Mouse (Mus musculus): ENCODE measurements around the gene Rftn2. TPM values are rescaled to one million over a fixed set of nuclear protein-coding genes. Genes with fewer than 3 reads are reported as not detected.
"Not testable (repeated sequence)": the region's sequence is repeated elsewhere in the genome, so short reads cannot be mapped to it uniquely, and the experiment has no call there.

Rftn2 gene
- polyA plus RNA-seq, 1 experiment from 2014 or later: 10.3 TPM

- Histone ChIP-seq H3K36me3 (ENCODE audit: control insufficient read depth, insufficient read depth) (no peaks in the 10 kb centered on the region), H3K9ac (ENCODE audit: low read length) (peak overlapping the region; percentile 85), H3K4me1 (ENCODE audit: control insufficient read depth, insufficient read depth, low read length) (peaks cover 14% of the 10 kb centered on the region), H3K27me3 (ENCODE audit: control insufficient read depth, insufficient read depth, low read length) (no peaks in the 10 kb centered on the region), H3K4me3 (ENCODE audit: low read length) (peak overlapping the region; percentile 100), H3K27ac (ENCODE audit: low read length) (peak overlapping the region; percentile 98), H3K4me2 (ENCODE audit: low read depth, low read length) (peak overlapping the region; percentile 80), H3K9me3 (replicated peaks; ENCODE audit: control insufficient read depth, low read length) (no peaks in the 10 kb centered on the region)
- ATAC-seq (replicated peaks; ENCODE audit: extremely low read depth, insufficient read depth, low FRiP score): no peak
- 62% methylated on average over 10 of the region's 10 CpGs for WGBS
Measured at GRCm38 (mm10) chr1:55130190-55130916, 96.2 kb downstream of the Rftn2 start.

- Histone ChIP-seq H3K27ac (ENCODE audit: low read length) (no peak overlapping the region), H3K27me3 (ENCODE audit: control insufficient read depth, insufficient read depth, low read length) (no peaks in the 10 kb centered on the region), H3K4me1 (ENCODE audit: control insufficient read depth, insufficient read depth, low read length) (peaks cover 14% of the 10 kb centered on the region), H3K9me3 (replicated peaks; ENCODE audit: control insufficient read depth, low read length) (no peaks in the 10 kb centered on the region), H3K36me3 (ENCODE audit: control insufficient read depth, insufficient read depth) (no peaks in the 10 kb centered on the region), H3K4me2 (ENCODE audit: low read depth, low read length) (no peak overlapping the region), H3K4me3 (ENCODE audit: low read length) (no peak overlapping the region), H3K9ac (ENCODE audit: low read length) (no peak overlapping the region)
- no peak for ATAC-seq (replicated peaks; ENCODE audit: extremely low read depth, insufficient read depth, low FRiP score)
- 91% methylated on average over 5 of the region's 5 CpGs for WGBS
Measured at GRCm38 (mm10) chr1:55129716-55130115, 96.9 kb downstream of the Rftn2 start.

- WGBS: 91% methylated on average over 2 of the region's 2 CpGs
Measured at GRCm38 (mm10) chr1:55124136-55124535, 102.4 kb downstream of the Rftn2 start.

GRCm38 (mm10) chr1:55123561-55123960, 103.0 kb downstream of the Rftn2 start:
- no peaks in the 10 kb centered on the region for H3K27me3 ChIP-seq (ENCODE audit: control insufficient read depth, insufficient read depth, low read length)
- H3K4me2 ChIP-seq (ENCODE audit: low read depth, low read length): no peak overlapping the region
- no peaks in the 10 kb centered on the region for H3K36me3 ChIP-seq (ENCODE audit: control insufficient read depth, insufficient read depth)
- no peak overlapping the region for H3K27ac ChIP-seq (ENCODE audit: low read length)
- H3K4me3 ChIP-seq (ENCODE audit: low read length): no peak overlapping the region
- no peak for ATAC-seq (replicated peaks; ENCODE audit: extremely low read depth, insufficient read depth, low FRiP score)
- no peak overlapping the region for H3K9ac ChIP-seq (ENCODE audit: low read length)
- WGBS: 84% methylated on average over 2 of the region's 2 CpGs
- no peaks in the 10 kb centered on the region for H3K4me1 ChIP-seq (ENCODE audit: control insufficient read depth, insufficient read depth, low read length)
- H3K9me3 ChIP-seq (replicated peaks; ENCODE audit: control insufficient read depth, low read length): 0 out of 2 replicates have a peak, but pooled peaks cover 3% of the 10 kb centered on the region

More at GRCm38 (mm10) chr1:55124136-55124535, 102.4 kb downstream of the Rftn2 start:
- H3K4me1 ChIP-seq (ENCODE audit: control insufficient read depth, insufficient read depth, low read length); H3K4me3 ChIP-seq (ENCODE audit: low read length); H3K27ac ChIP-seq (ENCODE audit: low read length); H3K36me3 ChIP-seq (ENCODE audit: control insufficient read depth, insufficient read depth); H3K9ac ChIP-seq (ENCODE audit: low read length); H3K27me3 ChIP-seq (ENCODE audit: control insufficient read depth, insufficient read depth, low read length); ATAC-seq (replicated peaks; ENCODE audit: extremely low read depth, insufficient read depth, low FRiP score); H3K9me3 ChIP-seq (replicated peaks; ENCODE audit: control insufficient read depth, low read length); H3K4me2 ChIP-seq (ENCODE audit: low read depth, low read length): not testable (repeated sequence)

GRCm38 (mm10) chr1:55123046-55123445, 103.5 kb downstream of the Rftn2 start:
- no peak overlapping the region for H3K9ac ChIP-seq (ENCODE audit: low read length)
- WGBS: 72% methylated on average over 5 of the region's 5 CpGs
- H3K27ac ChIP-seq (ENCODE audit: low read length): no peak overlapping the region
- no peak overlapping the region for H3K4me3 ChIP-seq (ENCODE audit: low read length)
- H3K4me2 ChIP-seq (ENCODE audit: low read depth, low read length): no peak overlapping the region
- no peaks in the 10 kb centered on the region for H3K27me3 ChIP-seq (ENCODE audit: control insufficient read depth, insufficient read depth, low read length)
- no peaks in the 10 kb centered on the region for H3K36me3 ChIP-seq (ENCODE audit: control insufficient read depth, insufficient read depth)
- ATAC-seq (replicated peaks; ENCODE audit: extremely low read depth, insufficient read depth, low FRiP score): no peak
- H3K4me1 ChIP-seq (ENCODE audit: control insufficient read depth, insufficient read depth, low read length): no peaks in the 10 kb centered on the region
- H3K9me3 ChIP-seq (replicated peaks; ENCODE audit: control insufficient read depth, low read length): 0 out of 2 replicates have a peak, but pooled peaks cover 3% of the 10 kb centered on the region

Other genes starting within 250 kb of the Rftn2 start
- 194 and 202 TPM in 2 replicates for gene Sf3b1, start 199.3 kb downstream of the Rftn2 start, polyA plus RNA-seq (2015; fragmentation: Nextera tagmentation; extraction: Ambion mirVana)
- 18.7 and 20.3 TPM in 2 replicates for gene Coq10b, start 174.0 kb downstream of the Rftn2 start, polyA plus RNA-seq (2015; fragmentation: Nextera tagmentation; extraction: Ambion mirVana)
- gene Hspe1, start 138.7 kb downstream of the Rftn2 start, polyA plus RNA-seq (2015; fragmentation: Nextera tagmentation; extraction: Ambion mirVana): 276 and 289 TPM in 2 replicates
- gene Hspd1, start 138.5 kb downstream of the Rftn2 start, polyA plus RNA-seq (2015; fragmentation: Nextera tagmentation; extraction: Ambion mirVana): 491 and 512 TPM in 2 replicates
- gene Mob4, start 95.6 kb downstream of the Rftn2 start, polyA plus RNA-seq (2015; fragmentation: Nextera tagmentation; extraction: Ambion mirVana): 113 and 127 TPM in 2 replicates
- gene Mars2, start 10.4 kb upstream of the Rftn2 start, polyA plus RNA-seq (2015; fragmentation: Nextera tagmentation; extraction: Ambion mirVana): 3.8 and 4.0 TPM in 2 replicates
- gene Boll, start 136.7 kb upstream of the Rftn2 start, polyA plus RNA-seq (2015; fragmentation: Nextera tagmentation; extraction: Ambion mirVana): 0.21 TPM in 2 replicates
- gene Plcl1, start 179.1 kb upstream of the Rftn2 start, polyA plus RNA-seq (2015; fragmentation: Nextera tagmentation; extraction: Ambion mirVana): 1.1 and 1.2 TPM in 2 replicates

Data from heart, embryonic 16.5 days (tissue).